Mouse (Mus musculus) gastrocnemius, postnatal 25 days (tissue): ENCODE results near the gene Zranb2. TPM values are rescaled to one million over a fixed set of nuclear protein-coding genes. Genes with fewer than 3 reads are reported as not detected.

Experiments
- DNase-seq: peaks from one replicate; pipeline ENCODE4 v3.0.0; 2022
- microRNA-seq, 2 experiments: library from miRNA; unstranded; fragments of <30 nt; microRNA quantifications; one replicate each; pipeline ENCODE4 v1.2.0; 2021; ENCODE audit warnings: borderline replicate concordance in 2 of 2
- total RNA-seq, 2 experiments: library from RNA; stranded (reverse); gene quantifications; 1 replicate in 1 of 2; 2 replicates in 1 of 2; pipeline ENCODE4 v1.2.3; 2021

The Zranb2 gene
- total RNA-seq, 2 experiments from 2014 or later: 46.4 to 50.2 TPM

- no peak for DNase-seq
Measured at GRCm38 (mm10) chr3:157578469-157579170, 44.7 kb downstream of the Zranb2 start.

GRCm38 (mm10) chr3:157579376-157579775, 45.4 kb downstream of the Zranb2 start:
- no peak for DNase-seq

GRCm38 (mm10) chr3:157580299-157580698, 46.3 kb downstream of the Zranb2 start:
- no peak for DNase-seq

GRCm38 (mm10) chr3:157581755-157582154, 47.8 kb downstream of the Zranb2 start:
- no peak for DNase-seq

GRCm38 (mm10) chr3:157582626-157583405, 48.9 kb downstream of the Zranb2 start:
- DNase-seq: no peak

- DNase-seq: no peak
Measured at GRCm38 (mm10) chr3:157597837-157598379, 63.9 kb downstream of the Zranb2 start.

Small RNA genes lying within 50 kb of the gene (microRNA-seq; reads per million reads assigned to microRNA genes)
- 122 to 317 reads per million in 2 experiments for gene Mir186

Other genes with a start within 250 kb of the Zranb2 start
- 1 to 10 TPM in 1 of 2 experiments, under 1 TPM in 1; 0.31 to 2.7 TPM for gene Ptger3, start 32.7 kb downstream of the Zranb2 start, total RNA-seq